Mouse (Mus musculus) kidney, adult 2 months (tissue): ENCODE measurements around the gene Hc.

Experiments used
- CTCF ChIP-seq: fragments of 200-500 bp; conservative IDR thresholded peaks from 2 replicates; pipeline ENCODE4 v1.5.1; 2011; ENCODE audit warnings: low read depth, mild to moderate bottlenecking, control low read depth, low read length, moderate library complexity, mixed read lengths; ENCODE audit not compliant: insufficient read depth, insufficient read length
- POLR2A ChIP-seq: fragments of 200-500 bp; IDR thresholded peaks from one replicate; pipeline ENCODE4 v1.6.1; 2011; ENCODE audit warnings: low read depth, low read length, control low read depth

DNA sequence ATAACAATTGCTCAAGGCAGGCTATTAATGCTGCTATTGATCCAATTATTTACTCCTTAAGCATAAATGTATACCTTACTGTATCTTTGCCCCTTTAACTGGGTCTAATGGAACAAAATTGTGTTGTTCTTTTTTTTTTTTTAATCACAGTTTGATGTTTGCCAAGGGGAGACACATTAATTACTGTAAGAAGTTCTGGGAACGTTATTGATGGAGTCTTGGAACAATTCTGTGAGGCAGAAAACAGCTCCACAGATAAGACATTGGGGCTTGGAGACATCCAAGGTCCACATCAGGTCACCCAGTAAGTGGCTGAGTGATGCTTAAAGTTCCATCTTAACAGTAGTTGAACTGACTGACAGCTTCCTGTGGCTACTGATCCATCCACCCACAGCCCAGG is 103.8 kb downstream of the Hc start:
- no peak for TF ChIP-seq CTCF
- no peak for TF ChIP-seq POLR2A
